Mouse (Mus musculus) forebrain, embryonic 11.5 days (tissue): Measurements from ENCODE around the gene Gpn2. TPM values are rescaled to one million over a fixed set of nuclear protein-coding genes. Genes with fewer than 3 reads are reported as not detected.

Source experiments
- ATAC-seq: fragments of 200-750 bp; cut with Nextera tagmentation; replicated peaks from 2 replicates; pipeline ENCODE4 v1.8.0; 2017; ENCODE audit warnings: moderate TSS enrichment; ENCODE audit not compliant: low FRiP score
- DNase-seq: peaks from one replicate; pipeline ENCODE4 v3.0.0-alpha.2; 2017; ENCODE audit warnings: low spot score
- H3K27ac ChIP-seq: fragments of 300-500 bp; sonication (generic); 2 replicates; pipeline ENCODE4 v1.5.1; 2014; ENCODE audit warnings: low read depth, low read length
- H3K27me3 ChIP-seq: fragments of 300-500 bp; sonication (generic); 2 replicates; pipeline ENCODE4 v1.6.1; 2014; ENCODE audit warnings: mild to moderate bottlenecking, low read length, mixed read lengths; ENCODE audit not compliant: control insufficient read depth, insufficient read depth
- H3K36me3 ChIP-seq: fragments of 300-500 bp; sonication (generic); 2 replicates; pipeline ENCODE4 v1.6.1; 2014; ENCODE audit warnings: mild to moderate bottlenecking, low read length, moderate library complexity, mixed read lengths; ENCODE audit not compliant: control insufficient read depth, insufficient read depth
- H3K4me1 ChIP-seq: fragments of 300-500 bp; sonication (generic); replicated peaks from 2 replicates; pipeline ENCODE4 v1.6.1; 2014; ENCODE audit warnings: low read length, mixed read lengths; ENCODE audit not compliant: control insufficient read depth, insufficient read depth
- H3K4me2 ChIP-seq: fragments of 300-500 bp; sonication (generic); 2 replicates; pipeline ENCODE4 v1.6.1; 2014; ENCODE audit warnings: low read depth, mild to moderate bottlenecking, low read length, moderate library complexity, mixed read lengths; ENCODE audit not compliant: severe bottlenecking
- H3K4me3 ChIP-seq: fragments of 300-500 bp; sonication (generic); 2 replicates; pipeline ENCODE4 v1.5.1; 2014; ENCODE audit warnings: low read depth, low read length
- H3K9ac ChIP-seq: fragments of 300-500 bp; sonication (generic); 2 replicates; pipeline ENCODE4 v1.6.1; 2014; ENCODE audit warnings: low read length
- H3K9me3 ChIP-seq: fragments of 300-500 bp; sonication (generic); 2 replicates; pipeline ENCODE4 v1.6.1; 2016; ENCODE audit warnings: low read length, mixed read lengths; ENCODE audit not compliant: control insufficient read depth
- WGBS: fragments of 180-500 bp; shearing (Covaris S2); extraction: QIAGEN DNeasy Blood & Tissue Kit; methylation state at CpG from one replicate; pipeline ENCODE4 v1.1.7; 2014; 5-methylcytosine and 5-hydroxymethylcytosine counted together
- polyA plus RNA-seq: library from polyadenylated mRNA; unstranded; fragments of >200 nt; fragmentation: Nextera tagmentation; extraction: Ambion mirVana; gene quantifications from 2 replicates; pipeline ENCODE4 v1.2.1, GENCODE M21; 2014

Gpn2 gene
- polyA plus RNA-seq, 1 experiment from 2014 or later = 28.6 TPM

DNA sequence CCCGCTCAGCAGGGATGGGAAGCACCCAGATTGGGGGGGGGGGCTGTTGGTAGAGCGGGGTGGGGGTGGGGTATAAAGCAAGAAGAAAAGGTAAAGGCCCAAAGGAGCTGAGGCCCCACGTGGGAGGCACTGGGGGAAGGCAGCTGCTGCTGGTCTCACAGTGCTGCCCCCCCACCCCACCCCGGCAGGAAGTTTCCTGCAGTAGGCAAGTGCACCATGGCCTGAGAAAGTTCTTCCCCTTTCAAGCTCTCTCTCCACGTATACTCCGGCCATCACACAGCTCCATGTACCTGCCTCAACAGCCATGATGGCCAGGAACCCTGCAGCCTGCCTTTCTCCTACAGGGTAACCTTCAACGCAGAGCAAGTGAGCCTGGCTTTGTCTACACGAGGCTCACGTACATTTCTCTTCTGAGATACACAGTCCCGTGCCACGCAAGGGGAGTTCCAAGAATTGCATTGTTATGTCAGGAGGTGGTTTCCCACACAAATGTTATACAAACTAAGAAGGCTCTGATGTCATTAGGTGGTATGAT lies 38.1 kb downstream of the Gpn2 start:
- Histone ChIP-seq H3K4me1 (no peaks in the 10 kb centered on the region), H3K9ac (no peak overlapping the region), H3K4me2 (no peak overlapping the region), H3K9me3 (no peaks in the 10 kb centered on the region), H3K27ac (no peak overlapping the region), H3K4me3 (no peak overlapping the region), H3K27me3 (no peaks in the 10 kb centered on the region), H3K36me3 (no peaks in the 10 kb centered on the region)
- 82% methylated on average over 11 of the region's 11 CpGs for WGBS
- no peak for DNase-seq
- no peak for ATAC-seq

DNA sequence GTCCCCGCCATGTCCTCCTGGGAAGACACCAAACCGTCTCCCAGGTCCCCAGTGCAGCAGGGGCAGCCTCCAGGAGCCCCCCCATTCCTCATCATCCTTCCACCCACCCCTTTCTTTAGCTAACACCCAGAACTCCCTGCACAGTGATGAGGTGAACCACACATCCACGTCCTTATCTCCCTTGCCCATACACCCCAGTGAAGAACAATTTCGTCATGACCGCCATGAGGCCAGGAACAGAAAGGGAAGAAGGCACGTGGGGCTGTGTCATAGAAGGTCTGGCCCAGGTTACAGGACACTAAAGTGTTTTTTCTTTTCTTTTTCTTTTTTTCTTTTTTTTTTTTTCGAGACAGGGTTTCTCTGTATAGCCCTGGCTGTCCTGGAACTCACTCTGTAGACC lies 40.7 kb downstream of the Gpn2 start:
- no peak overlapping the region for H3K4me3 ChIP-seq
- no peaks in the 10 kb centered on the region for H3K4me1 ChIP-seq
- ATAC-seq (no peak), DNase-seq (no peak)
- H3K9ac ChIP-seq = no peak overlapping the region
- no peak overlapping the region for H3K27ac ChIP-seq
- 90% methylated on average over 7 of the region's 7 CpGs for WGBS
- H3K4me2 ChIP-seq = no peak overlapping the region
- no peaks in the 10 kb centered on the region for H3K36me3 ChIP-seq
- no peaks in the 10 kb centered on the region for H3K27me3 ChIP-seq
- H3K9me3 ChIP-seq = no peaks in the 10 kb centered on the region

DNA sequence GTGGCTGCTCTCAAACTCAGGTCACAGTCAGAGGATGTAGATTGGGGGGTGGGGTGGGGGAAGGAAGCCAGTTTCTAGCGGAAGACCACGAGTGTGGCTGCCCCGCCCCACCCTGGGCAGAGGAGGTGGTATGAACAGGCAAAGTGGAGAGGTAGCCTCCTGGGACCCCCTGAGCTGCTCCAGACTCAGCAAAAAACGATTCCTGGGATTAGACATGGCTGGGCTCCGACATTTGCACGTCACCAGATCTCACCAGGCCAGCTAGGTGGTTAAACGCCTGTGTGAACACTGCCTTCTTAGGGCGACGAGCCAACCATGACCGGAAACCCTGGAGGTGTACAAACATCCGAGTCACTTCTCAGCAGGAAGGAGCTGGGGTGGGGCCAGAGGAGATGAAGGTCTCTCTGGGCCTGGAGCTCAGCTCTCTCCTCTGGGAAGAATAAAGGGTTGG lies 41.5 kb downstream of the Gpn2 start:
- H3K9me3 ChIP-seq = no peaks in the 10 kb centered on the region
- no peak overlapping the region for H3K4me2 ChIP-seq
- no peak overlapping the region for H3K4me3 ChIP-seq
- ATAC-seq (no peak), DNase-seq (no peak)
- no peaks in the 10 kb centered on the region for H3K4me1 ChIP-seq
- H3K27ac ChIP-seq = no peak overlapping the region
- H3K9ac ChIP-seq = no peak overlapping the region
- 64% methylated on average over 11 of the region's 11 CpGs for WGBS
- no peaks in the 10 kb centered on the region for H3K36me3 ChIP-seq
- H3K27me3 ChIP-seq = no peaks in the 10 kb centered on the region

DNA sequence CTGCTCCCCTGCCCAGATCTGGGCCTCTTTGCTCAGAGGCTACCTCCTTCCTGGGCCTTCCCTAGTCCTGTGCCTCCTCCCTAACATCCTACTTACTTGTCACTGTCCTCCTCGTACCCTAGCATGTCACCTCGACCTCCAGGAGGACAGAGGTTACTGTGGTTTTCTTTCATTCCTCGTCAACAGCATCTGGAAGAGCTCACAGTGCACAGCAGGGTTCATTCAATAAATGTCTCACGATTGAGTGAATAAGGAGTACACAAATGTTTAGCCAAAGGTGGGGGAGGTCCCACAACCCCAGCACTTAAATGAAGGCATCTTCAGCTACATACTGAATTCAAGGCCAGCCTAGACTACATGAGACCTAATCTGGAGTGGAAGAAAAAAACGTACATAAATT lies 42.1 kb downstream of the Gpn2 start:
- Histone ChIP-seq H3K9ac (no peak overlapping the region), H3K27ac (no peak overlapping the region)

DNA sequence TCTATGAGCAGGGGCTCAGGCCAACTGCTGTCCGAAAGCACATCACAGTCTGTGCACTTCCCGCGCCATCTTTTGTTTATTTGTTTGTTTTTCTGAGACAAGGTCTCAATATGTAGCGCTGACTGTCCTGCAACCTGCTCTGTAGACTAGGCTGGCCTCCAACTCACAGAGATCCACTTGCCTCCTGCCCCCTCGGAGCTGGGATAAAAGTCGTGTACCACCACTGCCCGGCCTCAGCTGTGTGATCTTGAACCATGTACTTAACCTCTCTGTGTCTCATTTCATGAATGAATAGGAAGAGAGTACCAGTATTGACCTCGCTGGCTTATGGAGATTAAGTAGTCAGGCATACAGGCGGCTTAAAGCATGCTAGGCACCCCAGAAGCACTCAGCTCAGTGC lies 42.5 kb downstream of the Gpn2 start:
- ATAC-seq (no peak), DNase-seq (no peak)
- H3K4me2 ChIP-seq = no peak overlapping the region
- no peak overlapping the region for H3K4me3 ChIP-seq
- H3K36me3 ChIP-seq = no peaks in the 10 kb centered on the region
- no peak overlapping the region for H3K27ac ChIP-seq
- 86% methylated on average over 9 of the region's 9 CpGs for WGBS
- no peaks in the 10 kb centered on the region for H3K4me1 ChIP-seq
- H3K9me3 ChIP-seq = no peaks in the 10 kb centered on the region
- H3K27me3 ChIP-seq = no peaks in the 10 kb centered on the region
- no peak overlapping the region for H3K9ac ChIP-seq

More for the DNA sequence above, 42.1 kb downstream of the Gpn2 start:
- Histone ChIP-seq H3K4me1 (no peaks in the 10 kb centered on the region), H3K9me3 (no peaks in the 10 kb centered on the region), H3K27me3 (no peaks in the 10 kb centered on the region), H3K4me3 (no peak overlapping the region), H3K36me3 (no peaks in the 10 kb centered on the region), H3K4me2 (no peak overlapping the region)
- WGBS = 43% methylated on average over 5 of the region's 5 CpGs
- ATAC-seq (no peak), DNase-seq (no peak)

DNA sequence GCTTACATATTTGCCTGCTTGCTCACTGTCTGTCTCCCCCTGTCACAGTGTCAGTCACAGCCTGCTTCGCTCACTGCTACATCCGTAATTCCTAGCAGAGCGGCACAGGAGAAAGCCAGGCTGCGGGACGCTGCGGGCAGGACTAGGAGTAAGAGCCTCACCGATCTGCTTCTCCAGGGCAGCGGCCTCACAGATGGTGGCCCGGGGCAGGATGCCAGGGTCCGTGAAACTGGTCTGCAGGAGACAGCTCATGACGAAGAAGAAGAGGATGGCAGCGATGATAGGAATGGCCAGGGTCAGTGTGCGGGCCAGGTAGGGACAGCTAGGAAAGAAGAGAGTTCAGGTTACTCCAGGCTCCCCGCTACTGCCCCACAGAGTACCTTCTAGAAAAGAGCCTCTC lies 42.9 kb downstream of the Gpn2 start:
- Histone ChIP-seq H3K9ac (no peak overlapping the region), H3K9me3 (no peaks in the 10 kb centered on the region), H3K36me3 (no peaks in the 10 kb centered on the region), H3K27ac (no peak overlapping the region), H3K4me3 (no peak overlapping the region), H3K27me3 (no peaks in the 10 kb centered on the region), H3K4me1 (no peaks in the 10 kb centered on the region), H3K4me2 (no peak overlapping the region)
- 92% methylated on average over 14 of the region's 14 CpGs for WGBS
- no peak for DNase-seq
- ATAC-seq = no peak

DNA sequence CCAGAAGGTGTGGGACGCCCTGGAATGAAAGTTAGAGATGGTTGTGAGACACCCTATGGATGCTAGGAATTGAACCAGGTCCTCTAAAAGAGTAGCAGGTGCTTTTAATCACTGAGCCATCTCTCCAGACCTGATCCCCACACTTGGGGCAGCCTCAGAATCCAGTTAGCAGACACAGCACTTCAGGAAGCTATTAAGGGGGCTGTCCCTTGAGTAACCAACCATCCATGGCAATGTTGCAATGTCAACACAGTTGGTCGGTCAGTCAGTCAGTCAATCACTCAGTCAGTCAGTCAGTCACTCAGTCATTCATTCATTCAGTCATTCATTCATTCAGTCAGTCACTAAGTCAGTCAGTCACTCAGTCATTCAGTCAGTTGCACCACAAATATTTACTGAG lies 44.4 kb downstream of the Gpn2 start:
- WGBS = 89% methylated on average over 2 of the region's 2 CpGs
- ATAC-seq = no peak

DNA sequence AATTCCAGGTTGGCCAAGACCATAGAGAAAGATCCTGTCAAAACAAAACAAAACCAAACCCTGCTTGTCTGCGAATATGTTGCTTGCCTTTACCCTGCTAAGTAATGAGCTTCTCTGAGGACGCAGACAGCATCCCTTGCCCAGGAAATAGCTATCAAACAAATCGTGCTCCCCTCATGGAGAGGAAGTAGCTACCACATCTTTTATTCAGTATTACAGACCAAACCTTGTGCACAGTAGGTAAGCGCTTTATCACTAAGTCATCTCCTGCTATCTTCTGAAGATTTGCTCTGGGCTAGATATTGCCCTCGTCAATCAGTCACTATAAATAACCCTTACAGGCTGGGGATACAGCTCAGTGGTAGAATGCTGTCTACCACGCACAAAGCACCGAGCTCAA lies 45.0 kb downstream of the Gpn2 start:
- DNase-seq (no peak), ATAC-seq (no peak)
- no peak overlapping the region for H3K4me3 ChIP-seq
- H3K4me1 ChIP-seq = no peaks in the 10 kb centered on the region; the same call in 1 of the 2 replicates
- H3K9me3 ChIP-seq = no peaks in the 10 kb centered on the region
- 91% methylated on average over 7 of the region's 7 CpGs for WGBS
- H3K36me3 ChIP-seq = no peaks in the 10 kb centered on the region
- no peaks in the 10 kb centered on the region for H3K27me3 ChIP-seq
- H3K4me2 ChIP-seq = no peak overlapping the region
- H3K9ac ChIP-seq = no peak overlapping the region
- no peak overlapping the region for H3K27ac ChIP-seq

More for the DNA sequence above, 44.4 kb downstream of the Gpn2 start:
- no peak for DNase-seq
- no peak overlapping the region for H3K9ac ChIP-seq
- no peaks in the 10 kb centered on the region for H3K36me3 ChIP-seq
- H3K4me2 ChIP-seq = no peak overlapping the region
- no peak overlapping the region for H3K27ac ChIP-seq
- H3K27me3 ChIP-seq = no peaks in the 10 kb centered on the region
- no peaks in the 10 kb centered on the region; the same call in 1 of the 2 replicates for H3K4me1 ChIP-seq
- H3K4me3 ChIP-seq = no peak overlapping the region
- no peaks in the 10 kb centered on the region for H3K9me3 ChIP-seq

DNA sequence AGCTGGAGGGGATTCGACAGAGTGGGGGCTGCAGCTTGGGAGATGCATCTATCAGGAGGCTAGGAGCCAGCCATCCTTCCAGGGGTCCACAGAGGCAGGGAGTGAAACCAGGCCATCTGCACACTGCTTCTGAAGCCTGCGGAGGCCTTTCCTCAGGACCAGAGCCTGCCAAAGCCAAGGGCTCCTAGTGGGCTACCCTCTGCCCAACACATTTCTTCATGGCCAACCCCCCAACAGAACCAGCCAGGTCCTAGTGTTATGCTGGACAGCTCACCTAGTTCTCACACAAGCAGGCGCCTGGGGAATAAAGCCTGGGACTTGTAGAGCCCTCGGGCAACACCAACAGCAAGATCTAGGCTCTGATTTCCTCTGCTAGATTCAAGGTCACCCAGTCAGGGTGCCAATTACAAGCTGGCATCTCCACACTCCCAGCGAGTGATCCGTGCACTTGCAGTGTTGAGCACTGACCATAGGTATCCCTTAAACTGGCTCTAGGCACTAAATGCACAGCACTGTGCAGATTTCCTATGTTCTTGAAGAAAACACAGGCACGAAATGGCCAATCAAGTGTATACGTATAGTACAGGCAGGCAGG lies 46.3 kb downstream of the Gpn2 start:
- H3K4me3 ChIP-seq = no peak overlapping the region
- no peaks in the 10 kb centered on the region for H3K36me3 ChIP-seq
- no peaks in the 10 kb centered on the region for H3K27me3 ChIP-seq
- DNase-seq (no peak), ATAC-seq (no peak)
- no peak overlapping the region for H3K4me2 ChIP-seq
- WGBS = 92% methylated on average over 8 of the region's 8 CpGs
- no peaks in the 10 kb centered on the region for H3K9me3 ChIP-seq
- no peaks in the 10 kb centered on the region; the same call in 1 of the 2 replicates for H3K4me1 ChIP-seq
- H3K27ac ChIP-seq = no peak overlapping the region
- H3K9ac ChIP-seq = no peak overlapping the region
